Mouse (Mus musculus) midbrain, embryonic 11.5 days (tissue): ENCODE data around the gene 2310050C09Rik. TPM values are rescaled to one million over a fixed set of nuclear protein-coding genes. Genes with fewer than 3 reads are reported as not detected.

Experiments
- ATAC-seq: fragments of 200-750 bp; cut with Nextera tagmentation; 2 replicates; pipeline ENCODE4 v1.8.0; 2017; ENCODE audit warnings: moderate TSS enrichment, moderate library complexity; ENCODE audit not compliant: low FRiP score
- DNase-seq: peaks from one replicate; pipeline ENCODE4 v3.0.0; 2015; ENCODE audit warnings: low spot score; ENCODE audit errors: missing footprints
- H3K27ac ChIP-seq: fragments of 300-500 bp; sonication (generic); 2 replicates; pipeline ENCODE4 v1.5.1; 2014; ENCODE audit warnings: low read depth, low read length
- H3K27me3 ChIP-seq: fragments of 300-500 bp; sonication (generic); 2 replicates; pipeline ENCODE4 v1.6.1; 2014; ENCODE audit warnings: mild to moderate bottlenecking, low read length, moderate library complexity, mixed read lengths; ENCODE audit not compliant: control insufficient read depth, insufficient read depth
- H3K36me3 ChIP-seq: fragments of 300-500 bp; sonication (generic); 2 replicates; pipeline ENCODE4 v1.6.1; 2014; ENCODE audit warnings: mild to moderate bottlenecking, low read length, moderate library complexity, mixed read lengths; ENCODE audit not compliant: control insufficient read depth, insufficient read depth
- H3K4me1 ChIP-seq: fragments of 300-500 bp; sonication (generic); 2 replicates; pipeline ENCODE4 v1.6.1; 2014; ENCODE audit warnings: low read length; ENCODE audit not compliant: control insufficient read depth, insufficient read depth
- H3K4me2 ChIP-seq: fragments of 300-500 bp; sonication (generic); 2 replicates; pipeline ENCODE4 v1.6.1; 2014; ENCODE audit warnings: mild to moderate bottlenecking, moderate library complexity
- H3K4me3 ChIP-seq: fragments of 300-500 bp; sonication (generic); 2 replicates; pipeline ENCODE4 v1.5.1; 2014; ENCODE audit warnings: low read depth, low read length
- H3K9ac ChIP-seq: fragments of 300-500 bp; sonication (generic); 2 replicates; pipeline ENCODE4 v1.6.1; 2014; ENCODE audit warnings: low read length
- H3K9me3 ChIP-seq: fragments of 300-500 bp; sonication (generic); 2 replicates; pipeline ENCODE4 v1.6.1; 2016; ENCODE audit warnings: low read length; ENCODE audit not compliant: control insufficient read depth
- WGBS: fragments of 180-500 bp; shearing (Covaris S2); extraction: QIAGEN DNeasy Blood & Tissue Kit; methylation state at CpG from one replicate; pipeline ENCODE4 v1.1.7; 2014; 5-methylcytosine and 5-hydroxymethylcytosine counted together
- polyA plus RNA-seq: library from polyadenylated mRNA; unstranded; fragments of >200 nt; fragmentation: Nextera tagmentation; extraction: Ambion mirVana; gene quantifications from 2 replicates; pipeline ENCODE4 v1.2.1, GENCODE M21; 2014

Gene 2310050C09Rik
- polyA plus RNA-seq, 1 experiment from 2014 or later = not detected

- Histone ChIP-seq H3K4me2 (no peak within 1 kb of the TSS), H3K9ac (no peak within 1 kb of the TSS), H3K4me3 (no peak within 1 kb of the TSS), H3K9me3 (no peaks in the 10 kb centered on the region), H3K27ac (no peak within 1 kb of the TSS), H3K4me1 (no peaks in the 10 kb centered on the region), H3K36me3 (no peaks in the 10 kb centered on the region), H3K27me3 (no peaks in the 10 kb centered on the region)
- 50% methylated on average over 1 of the region's 1 CpGs for whole genome bisulfite sequencing
- no peak for DNase-seq
- no peak for ATAC-seq
Observed at GRCm38 (mm10) chr3:92827108-92827507, 42.9 kb downstream of the 2310050C09Rik start, which contains the start of gene Kprp. Gene Kprp, minus strand, starts transcription at chr3:92827247.

GRCm38 (mm10) chr3:92825808-92826207, 44.2 kb downstream of the 2310050C09Rik start:
- H3K9me3 ChIP-seq = no peaks in the 10 kb centered on the region
- no peaks in the 10 kb centered on the region for H3K4me1 ChIP-seq
- H3K27ac ChIP-seq = no peak overlapping the region
- H3K27me3 ChIP-seq = no peaks in the 10 kb centered on the region
- DNase-seq (no peak), ATAC-seq (no peak)
- WGBS = 42% methylated on average over 1 of the region's 1 CpGs
- H3K36me3 ChIP-seq = no peaks in the 10 kb centered on the region
- no peak overlapping the region for H3K4me2 ChIP-seq
- H3K9ac ChIP-seq = no peak overlapping the region
- H3K4me3 ChIP-seq = no peak overlapping the region

Other genes with a start within 250 kb of the 2310050C09Rik start
- gene Lce6a, start 248.6 kb downstream of the 2310050C09Rik start, polyA plus RNA-seq = not detected in 2 replicates
- not detected in 2 replicates for gene Lce1a1, start 221.9 kb downstream of the 2310050C09Rik start, polyA plus RNA-seq
- not detected in 2 replicates for gene Lce1b, start 213.3 kb downstream of the 2310050C09Rik start, polyA plus RNA-seq
- gene Lce1a2, start 199.9 kb downstream of the 2310050C09Rik start, polyA plus RNA-seq = not detected in 2 replicates
- gene Lce1c, start 191.0 kb downstream of the 2310050C09Rik start, polyA plus RNA-seq = not detected in 2 replicates
- gene Lce1d, start 183.0 kb downstream of the 2310050C09Rik start, polyA plus RNA-seq = not detected in 2 replicates
- gene Lce1e, start 161.1 kb downstream of the 2310050C09Rik start, polyA plus RNA-seq = not detected in 2 replicates
- not detected in 2 replicates for gene Lce1f, start 149.9 kb downstream of the 2310050C09Rik start, polyA plus RNA-seq
- not detected in 2 replicates for gene Gm38119, start 131.1 kb downstream of the 2310050C09Rik start, polyA plus RNA-seq
- gene Lce1g, start 117.9 kb downstream of the 2310050C09Rik start, polyA plus RNA-seq = not detected in 2 replicates
- gene Lce1h, start 105.2 kb downstream of the 2310050C09Rik start, polyA plus RNA-seq = not detected in 2 replicates
- gene Lce1i, start 91.3 kb downstream of the 2310050C09Rik start, polyA plus RNA-seq = not detected in 2 replicates
- gene Lce1j, start 79.7 kb downstream of the 2310050C09Rik start, polyA plus RNA-seq = not detected in 2 replicates
- gene Lce1k, start 62.3 kb downstream of the 2310050C09Rik start, polyA plus RNA-seq = not detected in 2 replicates
- not detected in 2 replicates for gene Kprp, start 43.0 kb downstream of the 2310050C09Rik start, polyA plus RNA-seq
- not detected in 2 replicates for gene Lce1l, start 18.9 kb downstream of the 2310050C09Rik start, polyA plus RNA-seq
- gene Lce3a, start 56.0 kb upstream of the 2310050C09Rik start, polyA plus RNA-seq = not detected in 2 replicates
- gene Lce3b, start 62.8 kb upstream of the 2310050C09Rik start, polyA plus RNA-seq = not detected in 2 replicates
- gene Lce3c, start 74.3 kb upstream of the 2310050C09Rik start, polyA plus RNA-seq = not detected in 2 replicates
- gene Lce3d, start 87.2 kb upstream of the 2310050C09Rik start, polyA plus RNA-seq = not detected in 2 replicates
- gene Lce3e, start 96.8 kb upstream of the 2310050C09Rik start, polyA plus RNA-seq = not detected in 2 replicates
- not detected in 2 replicates for gene Lce3f, start 122.0 kb upstream of the 2310050C09Rik start, polyA plus RNA-seq
- 0.19 and 0.63 TPM in 2 replicates for gene Crct1, start 145.5 kb upstream of the 2310050C09Rik start, polyA plus RNA-seq
- not detected in 2 replicates for gene Lce1m, start 148.8 kb upstream of the 2310050C09Rik start, polyA plus RNA-seq
- gene Gm4858, start 198.6 kb upstream of the 2310050C09Rik start, polyA plus RNA-seq = not detected in 2 replicates